Mouse (Mus musculus) left cerebral cortex, postnatal 14 days (tissue): ENCODE measurements at regions not wholly inside any gene's neighbourhood (a gene's known extent, or its start where the extent isn't known, plus 50 kb on each side); places are given as distances from the start of the nearest gene placed in this dataset.

Experiments used
- DNase-seq, 2 experiments: peaks; one replicate each; pipeline ENCODE4 v3.0.0; 2021 to 2022; ENCODE audit warnings: low spot score in 2 of 2, mixed read lengths in 1 of 2
- intact Hi-C: fragments of 180-260 bp; cut with DNase I; formaldehyde crosslinking; loops from one replicate; pipeline ENCODE4 v1.15.1; 2025

- no peak for DNase-seq
- intact Hi-C loops, result no loop called here
Observed at GRCm38 (mm10) chr8:82265745-82266144, 137.3 kb downstream of the Il15 start.

GRCm38 (mm10) chr8:82262196-82262595 lies 140.8 kb downstream of the Il15 start:
- DNase-seq, result no peak
- intact Hi-C loops, result no loop called here

DNA sequence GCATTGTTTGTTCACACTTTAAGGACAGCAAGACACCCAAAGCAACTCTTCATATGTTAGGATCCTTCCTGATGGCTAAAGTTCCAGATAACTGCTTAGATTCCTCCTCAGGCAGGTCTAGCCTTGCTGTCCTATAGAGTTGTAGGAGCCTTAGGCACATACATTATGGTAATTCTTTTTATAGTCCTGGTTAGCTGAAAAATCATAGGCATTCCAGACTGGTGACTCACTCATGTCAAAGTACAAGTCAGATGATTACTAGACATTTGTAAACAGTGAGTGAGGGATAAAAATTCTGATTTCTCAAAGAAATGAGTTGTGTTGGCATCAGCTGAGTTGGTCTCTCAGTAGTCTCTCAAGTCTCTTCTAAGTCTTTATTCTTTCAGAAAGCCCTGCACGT lies 142.4 kb downstream of the Il15 start:
- intact Hi-C loops, result no loop called here
- no peak for DNase-seq

DNA sequence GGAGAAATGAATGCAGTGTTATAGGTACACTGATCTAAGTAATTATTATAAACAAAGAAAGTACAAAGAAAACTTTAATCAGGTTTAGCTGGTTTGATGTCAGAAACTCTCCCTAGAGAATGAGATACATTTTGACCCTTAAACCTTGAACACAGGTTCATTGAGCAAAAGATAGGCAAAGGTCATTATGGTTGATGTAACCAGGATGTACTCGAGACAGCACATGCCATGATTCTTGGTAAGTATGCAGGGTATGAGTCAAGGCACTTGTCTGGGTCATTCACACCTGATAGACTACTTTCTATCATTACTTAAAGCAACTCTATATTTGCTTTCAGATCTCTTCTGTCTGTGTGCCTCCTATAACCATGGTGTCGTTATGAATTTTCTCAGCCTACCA lies 147.2 kb downstream of the Il15 start:
- intact Hi-C loops, result no loop called here
- DNase-seq, result no peak

GRCm38 (mm10) chr8:82252406-82252805 lies 150.6 kb downstream of the Il15 start:
- DNase-seq, result no peak
- intact Hi-C loops, result no loop called here

GRCm38 (mm10) chr8:82249841-82250577 lies 153.0 kb downstream of the Il15 start:
- intact Hi-C loops, result no loop called here
- no peak for DNase-seq

GRCm38 (mm10) chr8:82244076-82244475 lies 158.9 kb downstream of the Il15 start:
- DNase-seq, result peak in 1 of 2 experiments; percentile 1
- intact Hi-C loops, result no loop called here

- intact Hi-C loops, result no loop called here
- DNase-seq, result peak in 1 of 2 experiments; percentile 14
Observed at GRCm38 (mm10) chr8:82229883-82230282, 173.1 kb downstream of the Il15 start.

- intact Hi-C loops, result no loop called here
- DNase-seq, result no peak
Observed at GRCm38 (mm10) chr8:82201746-82202145, 201.3 kb downstream of the Il15 start.

DNA sequence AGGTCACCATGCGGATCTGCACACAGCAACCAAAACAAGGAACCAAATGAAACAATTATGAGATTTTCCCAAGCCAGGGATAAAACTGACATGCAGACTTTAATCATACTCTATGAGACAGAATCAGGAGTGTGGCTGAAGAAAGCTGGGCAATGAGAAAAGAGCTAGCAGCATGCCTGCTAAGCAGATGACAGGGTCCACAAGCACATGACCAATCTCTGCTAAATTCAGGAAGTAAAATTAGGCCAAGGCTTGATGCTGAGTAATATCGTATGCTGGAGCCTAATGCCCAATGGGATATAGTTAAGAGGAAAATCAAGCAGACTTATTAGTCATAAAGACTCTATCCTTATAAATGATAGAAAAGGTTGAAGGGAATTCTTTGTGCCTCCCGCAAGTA lies 202.8 kb downstream of the Il15 start:
- intact Hi-C loops, result no loop called here
- no peak for DNase-seq

GRCm38 (mm10) chr8:82196504-82196903 lies 206.5 kb downstream of the Il15 start:
- intact Hi-C loops, result no loop called here
- peak in 1 of 2 experiments; percentile 6 for DNase-seq

DNA sequence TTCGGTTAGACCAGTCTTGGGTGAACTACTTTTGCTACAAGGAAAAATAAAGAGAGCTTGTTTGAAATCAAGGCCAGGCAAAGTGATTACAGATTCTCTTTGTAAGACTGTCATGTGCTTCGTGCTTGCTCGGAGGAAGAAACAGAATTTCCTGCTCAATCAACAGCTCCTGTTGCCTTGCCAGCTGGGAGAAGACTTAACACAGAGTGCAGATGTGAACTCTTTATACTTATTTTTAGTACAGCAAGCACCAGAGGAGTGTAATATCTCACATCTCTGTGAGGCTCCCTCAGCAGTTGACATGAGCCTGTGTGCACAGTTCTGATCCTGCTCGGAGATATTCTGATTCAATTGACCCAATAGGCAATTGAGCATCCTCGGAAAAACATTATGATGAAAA lies 207.9 kb downstream of the Il15 start:
- peak; percentile 16 to 23 for DNase-seq
- intact Hi-C loops, result no loop called here

DNA sequence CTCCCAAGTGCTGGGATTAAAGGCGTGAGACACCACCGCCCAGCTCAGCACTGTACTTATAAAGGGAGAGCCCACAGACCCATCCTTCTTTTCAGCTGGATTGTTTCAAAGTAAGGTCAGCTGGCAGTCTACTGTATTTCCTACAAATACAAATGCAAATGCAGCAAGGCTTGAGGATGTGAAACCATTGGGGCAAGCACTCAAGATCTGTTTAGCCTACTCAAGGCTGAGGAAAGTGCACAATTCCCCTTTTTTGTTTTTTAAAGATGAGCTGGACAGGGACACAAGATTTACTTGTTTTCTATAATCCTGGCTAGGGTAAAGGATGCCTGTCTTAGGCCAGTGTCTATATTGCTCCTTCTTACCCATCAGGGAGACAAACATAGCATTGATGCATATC lies 212.0 kb downstream of the Il15 start:
- intact Hi-C loops, result no loop called here
- no peak for DNase-seq

- no peak for DNase-seq
- intact Hi-C loops, result no loop called here
Observed at GRCm38 (mm10) chr8:82187138-82187880, 215.7 kb downstream of the Il15 start.

DNA sequence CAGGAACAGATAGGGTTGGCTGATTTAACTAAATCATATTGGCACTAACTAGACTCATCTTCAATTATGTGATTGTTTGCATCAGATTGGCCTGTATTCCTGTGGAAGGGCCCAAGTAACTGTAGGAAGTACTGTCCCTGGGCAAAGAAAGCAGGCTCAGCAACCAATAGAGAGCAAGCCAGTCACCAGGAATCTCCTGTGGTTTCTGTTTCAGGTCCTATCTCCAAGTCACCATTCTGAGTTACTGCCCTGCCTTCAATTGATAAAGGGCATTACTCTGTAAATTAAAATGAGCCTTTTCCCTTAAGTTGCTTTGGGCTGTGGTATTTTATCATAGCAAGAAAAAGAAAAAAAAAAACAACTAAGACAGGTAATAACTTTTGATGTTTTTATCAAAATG lies 219.0 kb downstream of the Il15 start:
- no peak for DNase-seq
- intact Hi-C loops, result no loop called here
